Mouse (Mus musculus) thymus, adult 2 months (tissue): ENCODE results near the gene Ndufb5. TPM values are rescaled to one million over a fixed set of nuclear protein-coding genes. Genes with fewer than 3 reads are reported as not detected.

ENCODE experiments used
- DNase-seq: peaks from one replicate; pipeline ENCODE4 v3.0.0; 2021
- H3K27ac ChIP-seq: fragments of 200-500 bp; 2 replicates; pipeline ENCODE4 v1.5.1; 2012; ENCODE audit warnings: low read length, control low read depth; ENCODE audit not compliant: control insufficient read depth, insufficient read depth
- H3K27me3 ChIP-seq: fragments of 200-500 bp; 2 replicates; pipeline ENCODE4 v1.6.1; 2012; ENCODE audit warnings: mild to moderate bottlenecking, low read length, moderate library complexity, mixed read lengths; ENCODE audit not compliant: control insufficient read depth, insufficient read depth
- H3K36me3 ChIP-seq: fragments of 200-500 bp; 2 replicates; pipeline ENCODE4 v1.6.1; 2012; ENCODE audit warnings: mild to moderate bottlenecking, low read length, moderate library complexity; ENCODE audit not compliant: control insufficient read depth, insufficient read depth
- H3K4me1 ChIP-seq: fragments of 200-500 bp; replicated peaks from 2 replicates; pipeline ENCODE4 v1.6.1; 2012; ENCODE audit warnings: low read length; ENCODE audit not compliant: control insufficient read depth, insufficient read depth
- H3K4me3 ChIP-seq: fragments of 200-500 bp; 2 replicates; pipeline ENCODE4 v1.5.1; 2012; ENCODE audit warnings: mild to moderate bottlenecking, low read length, control low read depth, moderate library complexity; ENCODE audit not compliant: control insufficient read depth, insufficient read depth
- CTCF ChIP-seq: fragments of 200-500 bp; IDR thresholded peaks from 2 replicates; pipeline ENCODE4 v1.5.1; 2012; ENCODE audit warnings: mild to moderate bottlenecking, control low read depth, low read length, moderate library complexity, borderline replicate concordance; ENCODE audit not compliant: control insufficient read depth, poor library complexity, insufficient read depth; ENCODE audit errors: extremely low read depth
- POLR2A ChIP-seq: fragments of 200-500 bp; IDR thresholded peaks from 2 replicates; pipeline ENCODE4 v1.6.1; 2012; ENCODE audit warnings: mild to moderate bottlenecking, low read length, control low read depth, moderate library complexity; ENCODE audit not compliant: control insufficient read depth, poor library complexity, insufficient read depth; ENCODE audit errors: extremely low read depth
- WGBS: fragments of 180-500 bp; shearing (Covaris S2); methylation state at CpG from one replicate; pipeline ENCODE4 v1.1.7; 2018; 5-methylcytosine and 5-hydroxymethylcytosine counted together
- polyA plus RNA-seq: library from polyadenylated mRNA; depleted of rRNA; stranded (reverse); fragments of >200 nt; gene quantifications from 2 replicates; pipeline ENCODE4 v1.2.3, GENCODE M21; 2012; rRNA removed

Gene Ndufb5
- polyA plus RNA-seq, 1 experiment, result 220 TPM

- Histone ChIP-seq H3K4me1 (no peaks in the 10 kb centered on the region), H3K27ac (no peak overlapping the region), H3K36me3 (no peaks in the 10 kb centered on the region), H3K27me3 (no peaks in the 10 kb centered on the region), H3K4me3 (no peak overlapping the region)
- DNase-seq, result no peak
- WGBS, result 57% methylated on average over 2 of the region's 2 CpGs
- TF ChIP-seq CTCF (no peak), POLR2A (no peak)
These were observed 34.0 kb downstream of the Ndufb5 start for GRCm38 (mm10) chr3:32770781-32771180.

Other genes with a start within 250 kb of the Ndufb5 start
- gene Kcnmb3, start 244.8 kb upstream of the Ndufb5 start, polyA plus RNA-seq, result 0.05 and 0.11 TPM in 2 replicates
- gene Zfp639, start 226.7 kb upstream of the Ndufb5 start, polyA plus RNA-seq, result 27.6 and 33.5 TPM in 2 replicates
- 7.2 and 9.6 TPM in 2 replicates for gene Mfn1, start 207.5 kb upstream of the Ndufb5 start, polyA plus RNA-seq
- gene Gnb4, start 120.4 kb upstream of the Ndufb5 start, polyA plus RNA-seq, result 35.1 and 42.2 TPM in 2 replicates
- 33.9 and 35.3 TPM in 2 replicates for gene Actl6a, start 30.7 kb upstream of the Ndufb5 start, polyA plus RNA-seq
- 2.0 and 3.0 TPM in 2 replicates for gene Mrpl47, start 615 bp downstream of the Ndufb5 start, polyA plus RNA-seq
- gene Usp13, start 80.6 kb downstream of the Ndufb5 start, polyA plus RNA-seq, result 0.32 and 2.6 TPM in 2 replicates